Mouse (Mus musculus): ENCODE measurements around the gene Schip1.

Gene Schip1

GRCm38 (mm10) chr3:68516393-68517081 is 451.9 kb downstream of the Schip1 start:
- no peak for DNase-seq

- DNase-seq: no peak
These were observed 452.6 kb downstream of the Schip1 start for GRCm38 (mm10) chr3:68517236-68517635.

- no peak for DNase-seq
These were observed 453.4 kb downstream of the Schip1 start for GRCm38 (mm10) chr3:68518041-68518440.

- DNase-seq: no peak
These were observed 454.0 kb downstream of the Schip1 start for GRCm38 (mm10) chr3:68518586-68518985.

- no peak for DNase-seq
These were observed 460.8 kb downstream of the Schip1 start for GRCm38 (mm10) chr3:68525361-68525878.

- no peak for DNase-seq
These were observed 461.8 kb downstream of the Schip1 start for GRCm38 (mm10) chr3:68526416-68526815.

GRCm38 (mm10) chr3:68527182-68527581 is 462.6 kb downstream of the Schip1 start:
- DNase-seq: no peak

GRCm38 (mm10) chr3:68531908-68532307 is 467.3 kb downstream of the Schip1 start:
- no peak for DNase-seq

GRCm38 (mm10) chr3:68534571-68535051 is 470.0 kb downstream of the Schip1 start:
- DNase-seq: no peak

- no peak for DNase-seq
These were observed 470.6 kb downstream of the Schip1 start for GRCm38 (mm10) chr3:68535160-68535728.

- no peak for DNase-seq
These were observed 471.5 kb downstream of the Schip1 start for GRCm38 (mm10) chr3:68536071-68536470.

- DNase-seq: no peak
These were observed 477.1 kb downstream of the Schip1 start for GRCm38 (mm10) chr3:68541688-68542087.

- DNase-seq: peak; percentile 68
These were observed 478.4 kb downstream of the Schip1 start for GRCm38 (mm10) chr3:68542944-68543501.

GRCm38 (mm10) chr3:68544811-68545210 is 480.2 kb downstream of the Schip1 start:
- no peak for DNase-seq

GRCm38 (mm10) chr3:68545898-68546297 is 481.3 kb downstream of the Schip1 start:
- DNase-seq: no peak

- DNase-seq: no peak
These were observed 490.6 kb downstream of the Schip1 start for GRCm38 (mm10) chr3:68555087-68555662.

- no peak for DNase-seq
These were observed 492.3 kb downstream of the Schip1 start for GRCm38 (mm10) chr3:68556891-68557290.

- DNase-seq: no peak
These were observed 494.1 kb downstream of the Schip1 start for GRCm38 (mm10) chr3:68558744-68559143.

- DNase-seq: peak; percentile 69
These were observed 495.5 kb downstream of the Schip1 start for GRCm38 (mm10) chr3:68560057-68560456.

- no peak for DNase-seq
These were observed 498.2 kb downstream of the Schip1 start for GRCm38 (mm10) chr3:68562838-68563237.

GRCm38 (mm10) chr3:68563922-68564321 is 499.3 kb downstream of the Schip1 start:
- DNase-seq: no peak

- no peak for DNase-seq
These were observed 500.5 kb downstream of the Schip1 start for GRCm38 (mm10) chr3:68564978-68565674.

- no peak for DNase-seq
These were observed 501.1 kb downstream of the Schip1 start for GRCm38 (mm10) chr3:68565675-68566055.
